Mouse (Mus musculus): ENCODE results near the gene Usp15. TPM values are rescaled to one million over a fixed set of nuclear protein-coding genes. Genes with fewer than 3 reads are reported as not detected.

The Usp15 gene
- polyA plus RNA-seq, 1 experiment from 2014 or later = 94.2 TPM

Small RNA genes within 50 kb of the gene (microRNA-seq; reads per million reads assigned to microRNA genes)
- gene Gm27920 (ENCODE audit: borderline number of aligned reads) = 2.5 reads per million

Other genes with a start within 250 kb of the Usp15 start
- gene Mon2, start 120.5 kb downstream of the Usp15 start, polyA plus RNA-seq (2015; fragmentation: Nextera tagmentation; extraction: Ambion mirVana) = 20.0 and 26.6 TPM in 2 replicates
- gene Fam19a2, start 67.0 kb upstream of the Usp15 start, polyA plus RNA-seq (2015; fragmentation: Nextera tagmentation; extraction: Ambion mirVana) = 0.62 and 0.88 TPM in 2 replicates

All from thymus, postnatal 0 days (tissue).